Mouse (Mus musculus) CH12.LX (cell line): ENCODE measurements around the gene Arhgap35. TPM values are rescaled to one million over a fixed set of nuclear protein-coding genes. Genes with fewer than 3 reads are reported as not detected.

ENCODE experiments used
- DNase-seq: peaks from one replicate; pipeline ENCODE4 v3.0.0-alpha.2; 2013; ENCODE audit errors: extremely low read depth
- H3K27ac ChIP-seq: 2 replicates; pipeline ENCODE4 v1.5.1; 2012; ENCODE audit warnings: low read depth, mild to moderate bottlenecking, control low read depth, moderate library complexity; ENCODE audit not compliant: insufficient read depth
- H3K27me3 ChIP-seq: replicated peaks from 2 replicates; pipeline ENCODE3; 2012; ENCODE audit warnings: inconsistent platforms
- H3K36me3 ChIP-seq, 2 experiments: replicated peaks in 1 of 2; 2 replicates each; pipeline versions ENCODE3 to v1.6.1; 2012; ENCODE audit warnings: inconsistent platforms in 1 of 2, low read length in 1 of 2, mild to moderate bottlenecking in 1 of 2, mixed read lengths in 1 of 2, moderate library complexity in 1 of 2; ENCODE audit not compliant: control insufficient read depth in 1 of 2, insufficient read depth in 1 of 2
- H3K4me1 ChIP-seq, 2 experiments: 2 replicates each; pipeline ENCODE4 v1.6.1; 2012; ENCODE audit warnings: inconsistent platforms in 1 of 2, moderate library complexity in 1 of 2; ENCODE audit not compliant: insufficient read depth in 2 of 2, control insufficient read depth in 1 of 2
- H3K4me2 ChIP-seq: 2 replicates; pipeline ENCODE4 v1.6.1; 2012; ENCODE audit warnings: low read depth, mild to moderate bottlenecking, control low read depth; ENCODE audit not compliant: poor library complexity, insufficient read depth, severe bottlenecking
- H3K4me3 ChIP-seq, 3 experiments: fragments of 150-350 bp in 1 of 3; sonication (generic) in 1 of 3; replicated peaks in 1 of 3; 2 replicates each; pipeline versions ENCODE3 to v1.5.1; 2011 to 2012; ENCODE audit warnings: low read depth in 2 of 3, low read length in 2 of 3, mild to moderate bottlenecking in 2 of 3, moderate library complexity in 2 of 3, control low read depth in 1 of 3, improper control_type of control experiment in 1 of 3, inconsistent platforms in 1 of 3, mixed read lengths in 1 of 3; ENCODE audit not compliant: poor library complexity in 1 of 3
- H3K79me2 ChIP-seq: replicated peaks from 2 replicates; pipeline ENCODE4 v1.6.1; 2012; ENCODE audit warnings: mild to moderate bottlenecking, moderate library complexity; ENCODE audit not compliant: control insufficient read depth, poor library complexity, insufficient read depth, severe bottlenecking; ENCODE audit errors: extremely low read depth
- H3K9ac ChIP-seq: 2 replicates; pipeline ENCODE4 v1.6.1; 2012; ENCODE audit warnings: low read depth, mild to moderate bottlenecking, control low read depth, moderate library complexity; ENCODE audit not compliant: insufficient read depth
- H3K9me3 ChIP-seq: replicated peaks from 2 replicates; pipeline ENCODE3; 2012; ENCODE audit warnings: low read length, inconsistent platforms, mixed read lengths
- CHD2 ChIP-seq: IDR thresholded peaks from 2 replicates; pipeline ENCODE4 v1.6.1; 2011; ENCODE audit warnings: low read length, improper control_type of control experiment
- CTCF ChIP-seq, 2 experiments: IDR thresholded peaks in 1 of 2; conservative IDR thresholded peaks in 1 of 2; 2 replicates each; pipeline ENCODE4 v1.5.1; 2011 to 2012; ENCODE audit warnings: low read depth in 2 of 2, low read length in 2 of 2, improper control_type of control experiment in 1 of 2, inconsistent platforms in 1 of 2, mild to moderate bottlenecking in 1 of 2, moderate library complexity in 1 of 2
- E2F4 ChIP-seq: IDR thresholded peaks from 2 replicates; pipeline ENCODE4 v1.6.1; 2011; ENCODE audit warnings: low read depth, low read length, improper control_type of control experiment; ENCODE audit not compliant: insufficient replicate concordance
- ETS1 ChIP-seq: conservative IDR thresholded peaks from 2 replicates; pipeline ENCODE4 v1.6.1; 2012; ENCODE audit warnings: low read depth, mild to moderate bottlenecking, inconsistent platforms, low read length, improper control_type of control experiment, moderate library complexity
- GABPA ChIP-seq: IDR thresholded peaks from 2 replicates; pipeline ENCODE4 v1.6.1; 2012; ENCODE audit warnings: low read depth, low read length, improper control_type of control experiment, inconsistent platforms; ENCODE audit not compliant: insufficient replicate concordance
- HCFC1 ChIP-seq: IDR thresholded peaks from 2 replicates; pipeline ENCODE4 v1.6.1; 2012; ENCODE audit warnings: low read depth, mild to moderate bottlenecking, inconsistent platforms, low read length, improper control_type of control experiment
- JUND ChIP-seq: conservative IDR thresholded peaks from 2 replicates; pipeline ENCODE4 v1.6.1; 2011; ENCODE audit warnings: low read depth, low read length, improper control_type of control experiment
- KAT2A ChIP-seq: IDR thresholded peaks from 2 replicates; pipeline ENCODE4 v1.6.1; 2012; ENCODE audit warnings: low read length, improper control_type of control experiment, inconsistent platforms; ENCODE audit not compliant: insufficient replicate concordance
- MAX ChIP-seq: IDR thresholded peaks from 2 replicates; pipeline ENCODE4 v1.6.1; 2011; ENCODE audit warnings: low read length, improper control_type of control experiment
- MEF2A ChIP-seq: IDR thresholded peaks from 2 replicates; pipeline ENCODE4 v1.6.1; 2014; ENCODE audit warnings: low read depth, mild to moderate bottlenecking, inconsistent platforms, low read length, improper control_type of control experiment, borderline replicate concordance
- MXI1 ChIP-seq: IDR thresholded peaks from 2 replicates; pipeline ENCODE4 v1.6.1; 2011; ENCODE audit warnings: mild to moderate bottlenecking, low read depth, low read length, improper control_type of control experiment
- MYC ChIP-seq: IDR thresholded peaks from 2 replicates; pipeline ENCODE4 v1.6.1; 2011; ENCODE audit warnings: low read depth, mild to moderate bottlenecking, improper control_type of control experiment, low read length
- NRF1 ChIP-seq: IDR thresholded peaks from 2 replicates; pipeline ENCODE4 v1.6.1; 2014; ENCODE audit warnings: low read depth, mild to moderate bottlenecking, inconsistent platforms, low read length, improper control_type of control experiment, moderate library complexity
- PAX5 ChIP-seq: IDR thresholded peaks from 2 replicates; pipeline ENCODE4 v1.6.1; 2012; ENCODE audit warnings: low read length, inconsistent platforms, mixed read lengths
- POLR2AphosphoS2 ChIP-seq: IDR thresholded peaks from 2 replicates; pipeline ENCODE4 v1.6.1; 2011; ENCODE audit warnings: low read depth, low read length, improper control_type of control experiment
- RAD21 ChIP-seq: IDR thresholded peaks from 2 replicates; pipeline ENCODE4 v1.6.1; 2011; ENCODE audit warnings: low read depth, mild to moderate bottlenecking, low read length, improper control_type of control experiment, moderate library complexity
- RCOR1 ChIP-seq: conservative IDR thresholded peaks from 2 replicates; pipeline ENCODE4 v1.6.1; 2012; ENCODE audit warnings: low read depth, mild to moderate bottlenecking, inconsistent platforms, low read length, improper control_type of control experiment
- SIN3A ChIP-seq: IDR thresholded peaks from 2 replicates; pipeline ENCODE4 v1.6.1; 2012; ENCODE audit warnings: low read length, improper control_type of control experiment, inconsistent platforms
- SMC3 ChIP-seq: IDR thresholded peaks from 2 replicates; pipeline ENCODE4 v1.6.1; 2011; ENCODE audit warnings: low read depth, low read length, improper control_type of control experiment
- TBP ChIP-seq: conservative IDR thresholded peaks from 2 replicates; pipeline ENCODE4 v1.6.1; 2011; ENCODE audit warnings: low read depth, low read length, improper control_type of control experiment
- TCF12 ChIP-seq: IDR thresholded peaks from 2 replicates; pipeline ENCODE4 v1.6.1; 2014; ENCODE audit warnings: low read depth, mild to moderate bottlenecking, inconsistent platforms, low read length, improper control_type of control experiment
- USF1 ChIP-seq: IDR thresholded peaks from 2 replicates; pipeline ENCODE4 v1.6.1; 2014; ENCODE audit warnings: low read depth, mild to moderate bottlenecking, inconsistent platforms, low read length, improper control_type of control experiment
- ZC3H11A ChIP-seq: IDR thresholded peaks from 2 replicates; pipeline ENCODE4 v1.6.1; 2012; ENCODE audit warnings: low read depth, mild to moderate bottlenecking, inconsistent platforms, low read length, improper control_type of control experiment
- ZKSCAN1 ChIP-seq: IDR thresholded peaks from 2 replicates; pipeline ENCODE4 v1.6.1; 2012; ENCODE audit warnings: low read depth, inconsistent platforms, low read length, improper control_type of control experiment, borderline replicate concordance
- ZMIZ1 ChIP-seq: IDR thresholded peaks from 2 replicates; pipeline ENCODE4 v1.6.1; 2012; ENCODE audit warnings: low read depth, mild to moderate bottlenecking, inconsistent platforms, low read length, improper control_type of control experiment
- dilution Hi-C: fragments of 300-500 bp; cut with MboI; formaldehyde crosslinking; loops from 2 replicates; pipeline ENCODE4 v1.14.3; 2020; ENCODE audit warnings: low sequenced_read_pairs; ENCODE audit not compliant: extremely low pct_unique_long_range_greater_than_20kb, extremely low pct_ligation_motif_present
- in situ Hi-C: fragments of 300-500 bp; cut with MboI; formaldehyde crosslinking; loops from 3 replicates; pipeline ENCODE4 v1.14.3; 2019; ENCODE audit warnings: low sequenced_read_pairs, low pct_ligation_motif_present, low pct_unique_long_range_greater_than_20kb, mixed read lengths
- polyA plus RNA-seq: library from polyadenylated mRNA; unstranded; fragments of >175 nt; gene quantifications from 2 replicates; pipeline ENCODE4 v1.2.1, GENCODE M21; 2012; ENCODE audit warnings: low read depth; ENCODE audit not compliant: insufficient read length
- total RNA-seq, 2 experiments: library from RNA; depleted of rRNA; stranded (reverse); fragments of 300-350 nt in 1 of 2; fragments of >200 nt in 1 of 2; gene quantifications; 2 replicates each; pipeline ENCODE4 v1.2.3; 2012 to 2014

Gene Arhgap35
- total and polyA plus RNA-seq, 3 experiments = 3.0 to 7.2 (median 5.3) TPM

- Histone ChIP-seq H3K79me2 (no peaks in the 10 kb centered on the region), H3K36me3 (no peaks in the 10 kb centered on the region), H3K27me3 (peaks cover 3% of the 10 kb centered on the region), H3K27ac (no peak overlapping the region), H3K4me2 (peak overlapping the region; percentile 58; the same call in 1 of the 2 replicates), H3K9me3 (peaks cover 2% of the 10 kb centered on the region), H3K4me1 (peaks cover 0 to 11% of the 10 kb centered on the region in 2 experiments; a peak in 3 of 4 replicates), H3K4me3 (no peak overlapping the region), H3K9ac (no peak overlapping the region)
- dilution Hi-C loops (no loop called here), in situ Hi-C loops (no loop called here)
- no peak for TF ChIP-seq MEF2A
- TF ChIP-seq CTCF (conservative IDR thresholded peaks at IDR 0.05 in 1 of 2, IDR thresholded peaks at IDR 0.05 in 1 of 2; ENCODE audit: low read depth in 2 of 2, low read length in 2 of 2) = peak; percentile 91 to 98
- TF ChIP-seq ZC3H11A = no peak
- peak; percentile 50 for TF ChIP-seq SMC3
- TF ChIP-seq POLR2AphosphoS2 = no peak
- TF ChIP-seq E2F4 = no peak
- TF ChIP-seq TBP = no peak
- no peak for TF ChIP-seq CHD2
- TF ChIP-seq ZMIZ1 = no peak
- no peak for TF ChIP-seq RCOR1
- TF ChIP-seq NRF1 = no peak
- no peak for TF ChIP-seq PAX5
- no peak for TF ChIP-seq MXI1
- TF ChIP-seq MAX = no peak
- no peak for TF ChIP-seq SIN3A
- TF ChIP-seq RAD21 = peak; percentile 73
- no peak for TF ChIP-seq TCF12
- no peak for TF ChIP-seq ZKSCAN1
- TF ChIP-seq KAT2A = no peak
- TF ChIP-seq USF1 = no peak
- TF ChIP-seq GABPA = no peak
- no peak for TF ChIP-seq ETS1
- no peak for TF ChIP-seq MYC
- no peak for TF ChIP-seq HCFC1
- TF ChIP-seq JUND = 0 out of 2 replicates have a peak, but pooled peaks have one; percentile 25
- DNase-seq = peak; percentile 79
These were observed 13.4 kb upstream of the Arhgap35 start for GRCm38 (mm10) chr7:16628096-16628771.
